Mouse (Mus musculus) hematopoietic stem cell, adult 5-6 weeks (primary cell): ENCODE measurements around the gene Otx2. TPM values are rescaled to one million over a fixed set of nuclear protein-coding genes. Genes with fewer than 3 reads are reported as not detected.
"Not testable (repeated sequence)": the region's sequence is repeated elsewhere in the genome, so short reads cannot be mapped to it uniquely, and the experiment has no call there.

ENCODE experiments used
- ATAC-seq, 2 experiments: fragments of 125-278 bp in 1 of 2; replicated peaks in 1 of 2; 2 replicates each; pipeline ENCODE4 v1.8.0; 2016 to 2017; ENCODE audit warnings: inconsistent platforms in 2 of 2, mild to moderate bottlenecking in 2 of 2, moderate number of reproducible peaks in 2 of 2, low read depth in 1 of 2, moderate TSS enrichment in 1 of 2; ENCODE audit not compliant: low FRiP score in 2 of 2, poor library complexity in 2 of 2, severe bottlenecking in 2 of 2, insufficient read depth in 1 of 2, low TSS enrichment in 1 of 2
- total RNA-seq: library from RNA; stranded (forward); fragments of 172-1452, 232-1000 nt; gene quantifications from 2 replicates; pipeline ENCODE4 v1.2.3, GENCODE M21; 2017

The Otx2 gene
- total RNA-seq, 1 experiment from 2014 or later = not detected

DNA sequence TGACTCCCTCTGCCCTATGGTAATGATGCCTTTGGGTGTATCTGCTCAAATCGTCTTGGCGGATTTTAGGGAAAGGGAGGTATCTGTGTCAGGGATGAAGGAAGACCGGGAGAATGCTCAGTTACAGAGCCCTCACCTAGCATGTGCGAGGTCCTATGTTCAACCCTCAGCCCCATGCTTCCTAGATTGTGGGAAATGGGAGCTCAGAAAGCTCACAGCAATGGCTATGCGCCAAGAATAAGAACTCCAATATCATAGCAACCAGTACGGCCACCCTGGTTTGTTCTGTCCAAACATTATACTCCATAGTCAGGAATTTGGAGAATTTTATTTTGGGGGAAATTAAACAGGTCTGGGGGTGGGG, 48.3 kb downstream of the Otx2 start:
- no peak for ATAC-seq

DNA sequence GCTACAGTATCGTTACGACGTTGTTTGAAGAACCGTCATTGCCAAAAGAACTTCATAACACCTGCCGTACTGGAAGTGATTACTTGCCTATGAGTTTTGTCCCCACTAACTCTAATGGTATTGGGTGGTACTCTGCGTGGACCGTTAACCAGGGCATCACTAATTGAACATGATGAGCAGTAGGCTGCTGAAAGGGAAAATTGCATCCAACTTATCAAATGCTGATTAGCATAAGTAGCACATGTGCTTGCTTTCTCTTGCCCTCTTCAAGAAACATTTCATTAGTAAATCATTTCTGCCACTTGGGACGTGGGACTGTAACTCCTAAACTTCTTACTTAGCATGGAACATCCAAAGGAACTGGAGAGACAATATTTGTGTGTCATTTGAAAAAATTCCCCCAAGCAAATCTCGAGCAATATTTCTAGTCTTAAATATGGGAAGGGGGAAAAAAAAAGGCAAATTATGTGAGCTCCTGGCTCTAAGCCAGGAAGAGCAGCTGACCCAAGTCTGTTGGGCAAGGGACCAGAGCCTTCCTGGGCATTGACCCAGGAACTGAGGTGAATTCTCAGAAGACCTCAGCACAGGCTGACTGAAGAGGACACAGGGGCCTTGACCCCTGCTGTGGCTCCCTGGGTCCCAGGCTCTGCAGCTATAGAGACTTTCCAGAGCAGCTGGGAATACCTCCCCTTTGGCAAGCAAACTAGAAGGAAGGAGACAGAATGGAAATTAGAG, 48.9 kb downstream of the Otx2 start:
- ATAC-seq = no peak

DNA sequence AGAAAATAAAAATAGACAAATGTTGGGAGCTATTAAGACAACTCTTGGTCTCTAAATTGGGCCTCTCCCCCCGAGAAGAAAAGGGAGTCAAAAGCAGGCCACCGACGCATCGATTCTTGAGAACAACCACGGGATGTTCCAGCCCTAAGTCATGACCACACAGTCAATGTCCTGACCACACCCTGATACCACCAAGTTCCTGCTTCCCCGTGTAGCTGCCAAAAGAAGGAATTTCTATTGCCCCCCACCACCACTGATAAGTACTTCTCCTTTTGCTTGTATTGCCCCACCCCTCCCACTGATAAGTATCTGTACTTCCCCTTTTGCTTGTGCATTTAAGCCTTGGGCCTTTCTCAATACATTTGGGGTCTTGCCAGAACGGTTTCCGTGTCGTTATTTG, 50.9 kb downstream of the Otx2 start:
- ATAC-seq = not testable (repeated sequence)

DNA sequence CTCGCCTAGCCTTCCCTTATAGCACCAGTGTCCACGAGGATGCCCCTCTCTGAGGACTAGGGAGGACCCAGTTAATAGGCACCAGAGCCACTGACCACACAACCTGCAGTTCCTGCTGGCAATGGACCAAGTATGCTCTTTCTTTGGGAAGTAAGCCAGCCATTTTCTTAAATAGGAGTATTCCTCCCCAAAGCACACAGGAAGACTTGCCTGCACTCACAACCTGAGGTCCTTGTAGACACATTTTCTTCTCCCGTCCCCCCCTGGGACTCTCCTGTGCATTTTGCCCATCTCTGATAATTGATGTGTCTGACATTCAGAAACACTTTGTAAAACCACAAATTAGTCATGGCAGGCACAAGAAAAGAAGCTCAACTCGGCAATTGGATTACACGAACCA, 57.3 kb downstream of the Otx2 start:
- ATAC-seq = no peak

DNA sequence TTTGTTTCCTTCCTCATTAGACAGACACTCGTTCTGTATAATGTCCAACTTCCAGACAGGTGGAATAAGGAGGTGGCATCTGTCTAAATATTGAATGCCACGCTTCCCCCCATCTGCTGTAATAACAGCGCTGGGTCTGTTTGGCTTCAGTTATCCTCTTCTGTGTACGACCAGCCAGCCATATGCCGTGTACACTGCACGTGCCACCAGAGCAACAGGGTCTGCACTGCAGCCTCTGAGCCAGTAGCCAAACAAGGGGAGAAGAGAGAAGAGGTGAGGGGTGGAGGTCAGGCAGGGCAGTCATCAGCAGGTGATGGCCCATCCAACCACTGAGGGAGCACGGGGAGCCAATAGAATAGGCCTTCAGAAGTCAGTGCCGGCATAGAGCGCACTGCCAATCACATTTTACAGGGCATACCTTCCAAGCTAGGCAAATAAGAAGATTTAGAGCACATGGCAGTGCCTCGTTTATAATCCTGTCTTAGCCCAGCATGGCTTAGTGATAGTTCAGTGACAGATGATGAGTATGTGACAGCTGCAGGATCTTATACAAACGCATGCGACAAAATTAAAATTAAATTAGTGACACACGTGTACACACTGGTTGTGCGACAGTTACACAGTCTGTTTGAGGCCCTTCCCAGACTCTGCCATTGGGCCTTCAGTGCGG, 64.8 kb downstream of the Otx2 start:
- no peak for ATAC-seq

Other genes with a start within 250 kb of the Otx2 start
- 24.7 and 27.1 TPM in 2 replicates for gene Tmem260, start 227.7 kb downstream of the Otx2 start, total RNA-seq